8 mouse cellular contexts compared by ENCODE assay signal in genomic region chr14:52244690-52245042, GRCm38 (mm10). TPM values are rescaled to one million over a fixed set of nuclear protein-coding genes. Genes with fewer than 3 reads are reported as not detected.
DNase-seq lines count a peak whose midpoint lies in the region; ATAC-seq and TF ChIP-seq lines count a peak whose summit lies in the region.

No protein-coding gene starts in this region.

- H3K4me1 ChIP-seq in lung, postnatal 0 days (ENCODE audit: insufficient read depth, low read depth, low read length): no peaks in the 10 kb centered on the region
- H3K4me1 ChIP-seq in erythroblast, embryonic 14.5 days (ENCODE audit: control insufficient read depth): peaks cover 40% of the 10 kb centered on the region
- H3K4me1 ChIP-seq in limb, embryonic 11.5 days (ENCODE audit: control insufficient read depth, insufficient read depth, low read length): no peaks in the 10 kb centered on the region
- H3K4me1 ChIP-seq in olfactory bulb, adult 2 months (ENCODE audit: control insufficient read depth, insufficient read depth, low read length): 0 out of 2 replicates have a peak, but pooled peaks cover 3% of the 10 kb centered on the region

- TF ChIP-seq POLR2A in olfactory bulb, adult 2 months (IDR thresholded peaks at IDR 0.05; ENCODE audit: insufficient read depth, low read depth, low read length): no peak

- no peak for DNase-seq in lung, postnatal 0 days (ENCODE audit: low spot score)
- no peak for DNase-seq in lung, adult 18-20 months
- no peak for DNase-seq in limb, embryonic 11.5 days (ENCODE audit: low spot score)
- no peak for DNase-seq in frontal cortex, adult 2 months (ENCODE audit: extremely low spot score in 1 of 2, low spot score in 1 of 2)
- DNase-seq in gastrocnemius, postnatal 10 days: no peak
- DNase-seq in layer of hippocampus, adult 8-10 months (ENCODE audit: low spot score in 2 of 2): no peak

- peak overlapping the region; percentile 87 for H3K4me2 ChIP-seq in lung, postnatal 0 days (replicated peaks; ENCODE audit: low read depth, low read length)
- peak overlapping the region; percentile 72 for H3K4me2 ChIP-seq in limb, embryonic 11.5 days (ENCODE audit: low read depth, severe bottlenecking)

- no peak for TF ChIP-seq CTCF in lung, postnatal 0 days (IDR thresholded peaks at IDR 0.05)
- no peak for TF ChIP-seq CTCF in olfactory bulb, adult 2 months (IDR thresholded peaks at IDR 0.05; ENCODE audit: insufficient read depth, low read depth, low read length)

- H3K9ac ChIP-seq in lung, postnatal 0 days (replicated peaks; ENCODE audit: low read depth): peak overlapping the region; percentile 48
- H3K9ac ChIP-seq in limb, embryonic 11.5 days (ENCODE audit: low read length): peak overlapping the region; percentile 71

- H3K9me3 ChIP-seq in lung, postnatal 0 days (ENCODE audit: low read length): no peaks in the 10 kb centered on the region
- no peaks in the 10 kb centered on the region for H3K9me3 ChIP-seq in erythroblast, embryonic 14.5 days (ENCODE audit: control insufficient read depth, low read length)
- no peaks in the 10 kb centered on the region for H3K9me3 ChIP-seq in limb, embryonic 11.5 days (ENCODE audit: control insufficient read depth, low read length)

- peak; percentile 53; the same call in 1 of the 2 replicates for ATAC-seq in lung, postnatal 0 days
- ATAC-seq in limb, embryonic 11.5 days (ENCODE audit: insufficient number of reproducible peaks, low FRiP score, low TSS enrichment, low read depth): peak; percentile 81

- peak overlapping the region; percentile 75 for H3K4me3 ChIP-seq in lung, postnatal 0 days (ENCODE audit: low read depth, low read length)
- peak overlapping the region; percentile 78 for H3K4me3 ChIP-seq in erythroblast, embryonic 14.5 days (replicated peaks)
- peak overlapping the region; percentile 79 for H3K4me3 ChIP-seq in limb, embryonic 11.5 days (ENCODE audit: low read depth, low read length)
- peak overlapping the region; percentile 85 for H3K4me3 ChIP-seq in olfactory bulb, adult 2 months (ENCODE audit: insufficient read depth, low read depth, low read length)

- 7% methylated on average over 7 of the region's 7 CpGs for WGBS in lung, postnatal 0 days
- WGBS in limb, embryonic 11.5 days: 10% methylated on average over 7 of the region's 7 CpGs
- WGBS in olfactory bulb, adult 2 months: 9% methylated on average over 7 of the region's 7 CpGs

- H3K36me3 ChIP-seq in lung, postnatal 0 days (ENCODE audit: insufficient read depth, low read length): no peaks in the 10 kb centered on the region
- H3K36me3 ChIP-seq in erythroblast, embryonic 14.5 days (ENCODE audit: control insufficient read depth): no peaks in the 10 kb centered on the region
- H3K36me3 ChIP-seq in limb, embryonic 11.5 days (ENCODE audit: control insufficient read depth, insufficient read depth, low read length): no peaks in the 10 kb centered on the region

- TF ChIP-seq EP300 in lung, postnatal 0 days (IDR thresholded peaks at IDR 0.05): no peak

- no peaks in the 10 kb centered on the region for H3K27me3 ChIP-seq in lung, postnatal 0 days (replicated peaks; ENCODE audit: insufficient read depth, low read length)
- no peaks in the 10 kb centered on the region for H3K27me3 ChIP-seq in erythroblast, embryonic 14.5 days (ENCODE audit: control insufficient read depth)
- no peaks in the 10 kb centered on the region for H3K27me3 ChIP-seq in limb, embryonic 11.5 days (ENCODE audit: control insufficient read depth, insufficient read depth, low read length)

- peak overlapping the region; percentile 70 for H3K27ac ChIP-seq in lung, postnatal 0 days (ENCODE audit: low read length)
- H3K27ac ChIP-seq in limb, embryonic 11.5 days (replicated peaks; ENCODE audit: low read depth, low read length): no peak overlapping the region
- peak overlapping the region; percentile 34; the same call in 1 of the 2 replicates for H3K27ac ChIP-seq in olfactory bulb, adult 2 months (ENCODE audit: insufficient read depth, low read depth, low read length)

RNA-seq across cellular contexts. Expression of gene Chd8, which starts 12.9 kb away (rescaled TPM):
- polyA plus RNA-seq in lung, postnatal 0 days (2015; fragmentation: Nextera tagmentation; extraction: Ambion mirVana): 17.6 and 19.2 TPM in 2 replicates
- 0.87 and 1.3 TPM in 2 replicates for polyA plus RNA-seq in erythroblast, embryonic 14.5 days (2012)
- polyA plus RNA-seq in limb, embryonic 11.5 days (2014; fragmentation: Nextera tagmentation; extraction: Ambion mirVana): 55.4 and 58.6 TPM in 2 replicates
- 792 TPM in 1 of 2 replicates, not detected in the other for polyA plus RNA-seq in olfactory bulb, adult 2 months (2012; ENCODE audit: insufficient read depth, insufficient read length, low replicate concordance, missing spikeins)
- 60.2 and 62.5 TPM in 2 replicates for polyA plus RNA-seq in frontal cortex, adult 2 months (2012; rRNA removed)
- total RNA-seq in gastrocnemius, postnatal 10 days (2021): 10 to 100 TPM; 46.7 to 62.6 TPM
- total RNA-seq in layer of hippocampus, adult 8-10 months (2022): 100 to 1,000 TPM in 3 of 4 experiments, 10 to 100 TPM in 1; 94.4 to 117 (median 110) TPM

RNA-seq across cellular contexts. Expression of gene Tox4, which starts 34.3 kb away (rescaled TPM):
- 22.7 and 23.7 TPM in 2 replicates for polyA plus RNA-seq in lung, postnatal 0 days (2015; fragmentation: Nextera tagmentation; extraction: Ambion mirVana)
- 1.4 and 2.0 TPM in 2 replicates for polyA plus RNA-seq in erythroblast, embryonic 14.5 days (2012)
- polyA plus RNA-seq in limb, embryonic 11.5 days (2014; fragmentation: Nextera tagmentation; extraction: Ambion mirVana): 48.5 and 52.3 TPM in 2 replicates
- not detected in 2 replicates for polyA plus RNA-seq in olfactory bulb, adult 2 months (2012; ENCODE audit: insufficient read depth, insufficient read length, low replicate concordance, missing spikeins)
- 33.3 and 39.7 TPM in 2 replicates for polyA plus RNA-seq in frontal cortex, adult 2 months (2012; rRNA removed)
- 10 to 100 TPM; 31.3 to 33.8 TPM for total RNA-seq in gastrocnemius, postnatal 10 days (2021)
- 10 to 100 TPM; 58.5 to 76.8 (median 70.4) TPM for total RNA-seq in layer of hippocampus, adult 8-10 months (2022)

RNA-seq across cellular contexts. Expression of gene Rab2b, which starts 34.7 kb away (rescaled TPM):
- polyA plus RNA-seq in lung, postnatal 0 days (2015; fragmentation: Nextera tagmentation; extraction: Ambion mirVana): 11.9 and 14.3 TPM in 2 replicates
- polyA plus RNA-seq in erythroblast, embryonic 14.5 days (2012): 0.04 TPM in 1 of 2 replicates, not detected in the other
- polyA plus RNA-seq in limb, embryonic 11.5 days (2014; fragmentation: Nextera tagmentation; extraction: Ambion mirVana): 24.8 and 29.1 TPM in 2 replicates
- polyA plus RNA-seq in olfactory bulb, adult 2 months (2012; ENCODE audit: insufficient read depth, insufficient read length, low replicate concordance, missing spikeins): 394 TPM in 1 of 2 replicates, not detected in the other
- 48.0 and 50.4 TPM in 2 replicates for polyA plus RNA-seq in frontal cortex, adult 2 months (2012; rRNA removed)
- 1 to 10 TPM; 7.1 to 8.3 TPM for total RNA-seq in gastrocnemius, postnatal 10 days (2021)
- 10 to 100 TPM; 33.2 to 41.8 (median 37.8) TPM for total RNA-seq in layer of hippocampus, adult 8-10 months (2022)

RNA-seq across cellular contexts. Expression of gene Supt16, which starts 47.5 kb away (rescaled TPM):
- 20.9 and 21.3 TPM in 2 replicates for polyA plus RNA-seq in lung, postnatal 0 days (2015; fragmentation: Nextera tagmentation; extraction: Ambion mirVana)
- 2.0 and 2.6 TPM in 2 replicates for polyA plus RNA-seq in erythroblast, embryonic 14.5 days (2012)
- polyA plus RNA-seq in limb, embryonic 11.5 days (2014; fragmentation: Nextera tagmentation; extraction: Ambion mirVana): 82.9 and 90.9 TPM in 2 replicates
- polyA plus RNA-seq in olfactory bulb, adult 2 months (2012; ENCODE audit: insufficient read depth, insufficient read length, low replicate concordance, missing spikeins): not detected in 2 replicates
- 33.0 and 33.4 TPM in 2 replicates for polyA plus RNA-seq in frontal cortex, adult 2 months (2012; rRNA removed)
- total RNA-seq in gastrocnemius, postnatal 10 days (2021): 10 to 100 TPM; 22.9 to 30.3 TPM
- 10 to 100 TPM; 50.4 to 56.5 (median 55.9) TPM for total RNA-seq in layer of hippocampus, adult 8-10 months (2022)
